Mouse (Mus musculus) limb, embryonic 14.5 days (tissue): ENCODE measurements at regions not wholly inside any gene's neighbourhood (a gene's known extent, or its start where the extent isn't known, plus 50 kb on each side); places are given as distances from the start of the nearest gene placed in this dataset.

Experiments
- ATAC-seq: fragments of 200-750 bp; cut with Nextera tagmentation; 2 replicates; pipeline ENCODE4 v1.8.0; 2017; ENCODE audit warnings: low read depth, moderate number of reproducible peaks, moderate TSS enrichment; ENCODE audit not compliant: low FRiP score
- DNase-seq: peaks from one replicate; pipeline ENCODE4 v3.0.0-alpha.2; 2015; ENCODE audit warnings: low spot score
- H3K27ac ChIP-seq: fragments of 300-500 bp; sonication (generic); replicated peaks from 2 replicates; pipeline ENCODE4 v1.5.1; 2014; ENCODE audit warnings: low read depth, mild to moderate bottlenecking, low read length, moderate library complexity, mixed read lengths
- H3K27me3 ChIP-seq: fragments of 300-500 bp; sonication (generic); 2 replicates; pipeline ENCODE4 v1.6.1; 2014; ENCODE audit warnings: low read length, mixed read lengths; ENCODE audit not compliant: control insufficient read depth, insufficient read depth
- H3K36me3 ChIP-seq: fragments of 300-500 bp; sonication (generic); 2 replicates; pipeline ENCODE4 v1.6.1; 2014; ENCODE audit warnings: mild to moderate bottlenecking, low read length, moderate library complexity, mixed read lengths; ENCODE audit not compliant: control insufficient read depth, insufficient read depth
- H3K4me1 ChIP-seq: fragments of 300-500 bp; sonication (generic); 2 replicates; pipeline ENCODE4 v1.6.1; 2014; ENCODE audit warnings: antibody characterized with exemption, low read length, mixed read lengths; ENCODE audit not compliant: control insufficient read depth, insufficient read depth
- H3K4me2 ChIP-seq: fragments of 300-500 bp; sonication (generic); replicated peaks from 2 replicates; pipeline ENCODE4 v1.6.1; 2014; ENCODE audit warnings: low read depth, mild to moderate bottlenecking, low read length, moderate library complexity; ENCODE audit not compliant: severe bottlenecking
- H3K4me3 ChIP-seq: fragments of 300-500 bp; sonication (generic); replicated peaks from 2 replicates; pipeline ENCODE4 v1.5.1; 2014; ENCODE audit warnings: low read length
- H3K9ac ChIP-seq: fragments of 300-500 bp; sonication (generic); 2 replicates; pipeline ENCODE4 v1.6.1; 2014; ENCODE audit warnings: mild to moderate bottlenecking, low read depth, low read length, moderate library complexity; ENCODE audit not compliant: severe bottlenecking
- H3K9me3 ChIP-seq: fragments of 300-500 bp; sonication (generic); 2 replicates; pipeline ENCODE4 v1.6.1; 2016; ENCODE audit warnings: low read length; ENCODE audit not compliant: control insufficient read depth
- POLR2A ChIP-seq: fragments of 200-500 bp; IDR thresholded peaks from 2 replicates; pipeline ENCODE4 v1.8.0; 2012; ENCODE audit warnings: inconsistent platforms, mild to moderate bottlenecking, moderate library complexity, borderline replicate concordance; ENCODE audit not compliant: insufficient read depth, insufficient read length; ENCODE audit errors: extremely low read depth
- WGBS: fragments of 180-500 bp; shearing (Covaris S2); extraction: QIAGEN DNeasy Blood & Tissue Kit; methylation state at CpG from one replicate; pipeline ENCODE4 v1.1.7; 2014; 5-methylcytosine and 5-hydroxymethylcytosine counted together

DNA sequence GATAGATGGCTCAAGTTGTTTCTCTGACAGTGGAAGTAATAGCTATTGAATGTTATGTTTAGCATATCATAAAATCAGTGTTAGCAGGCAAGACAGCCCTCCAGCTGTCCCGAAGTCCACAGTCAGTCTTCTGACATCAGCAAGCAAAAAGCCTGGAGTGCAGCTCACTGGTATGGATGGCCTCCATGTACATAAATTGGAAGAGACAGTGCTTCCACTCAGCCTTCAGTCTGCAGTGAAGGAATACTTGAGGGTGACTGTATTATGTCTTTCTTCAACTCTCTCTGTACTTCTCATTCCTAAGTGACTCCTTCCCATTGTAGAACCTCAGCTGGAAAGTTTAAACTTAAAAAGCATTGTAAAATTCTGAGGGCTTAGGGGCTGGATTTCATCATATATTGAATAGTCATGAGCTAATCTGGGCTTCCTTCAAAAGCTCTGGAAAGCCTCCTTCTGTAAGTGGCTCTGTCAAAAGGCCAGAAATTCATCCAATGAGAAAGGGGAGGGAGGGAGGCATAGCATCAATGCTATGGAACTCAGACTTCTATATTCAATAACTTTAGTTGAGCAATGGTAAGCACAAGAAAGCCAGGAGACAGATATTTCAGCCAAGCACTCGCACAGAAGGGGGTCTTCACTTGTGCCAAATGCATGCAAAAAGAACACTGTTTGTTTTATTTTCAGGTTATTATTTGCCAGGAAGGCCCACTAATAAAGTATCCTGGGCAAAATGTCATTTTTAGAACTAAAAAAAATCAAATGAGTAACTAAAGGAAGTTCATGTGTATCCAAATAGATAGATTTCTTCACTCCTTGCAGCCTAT is 90.5 kb upstream of the Plxna2 start:
- H3K27ac ChIP-seq = no peak overlapping the region
- H3K27me3 ChIP-seq = no peaks in the 10 kb centered on the region
- no peak overlapping the region for H3K4me2 ChIP-seq
- no peaks in the 10 kb centered on the region for H3K9me3 ChIP-seq
- no peak overlapping the region for H3K4me3 ChIP-seq
- no peak for ATAC-seq
- peak; percentile 33 for DNase-seq
- no peaks in the 10 kb centered on the region for H3K4me1 ChIP-seq
- 80% methylated on average over 2 of the region's 2 CpGs for WGBS
- H3K9ac ChIP-seq = no peak overlapping the region
- no peak for TF ChIP-seq POLR2A
- no peaks in the 10 kb centered on the region for H3K36me3 ChIP-seq

- Histone ChIP-seq H3K36me3 (no peaks in the 10 kb centered on the region), H3K4me2 (no peak overlapping the region), H3K9me3 (no peaks in the 10 kb centered on the region), H3K4me1 (no peaks in the 10 kb centered on the region), H3K4me3 (no peak overlapping the region), H3K27me3 (no peaks in the 10 kb centered on the region), H3K27ac (no peak overlapping the region), H3K9ac (no peak overlapping the region)
- ATAC-seq = no peak
- WGBS = 88% methylated on average over 2 of the region's 2 CpGs
- no peak for DNase-seq
- TF ChIP-seq POLR2A = no peak
Observed at GRCm38 (mm10) chr1:194524976-194525375, 93.0 kb upstream of the Plxna2 start.

DNA sequence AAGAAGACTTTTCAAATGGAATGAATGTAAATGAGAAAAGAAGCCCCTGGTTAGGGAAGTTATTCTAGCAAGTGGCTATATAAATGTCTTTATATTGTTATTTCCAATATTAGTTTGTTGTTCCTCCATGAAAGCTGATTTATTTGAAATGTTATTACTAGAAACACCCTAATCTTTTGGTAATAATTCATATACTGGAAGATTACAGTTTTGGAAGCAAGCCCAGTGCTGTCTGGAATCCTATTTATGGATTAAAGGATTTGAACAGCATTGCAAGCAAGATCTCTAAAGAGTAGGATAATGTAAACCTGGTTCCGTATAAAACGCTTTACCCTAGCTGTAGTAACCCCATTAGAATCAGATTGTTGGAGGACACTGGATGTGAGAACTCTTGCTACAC is 96.8 kb upstream of the Plxna2 start:
- no peak overlapping the region for H3K4me3 ChIP-seq
- no peak for TF ChIP-seq POLR2A
- 64% methylated on average over 2 of the region's 2 CpGs for WGBS
- H3K9me3 ChIP-seq = no peaks in the 10 kb centered on the region
- H3K27me3 ChIP-seq = no peaks in the 10 kb centered on the region
- no peaks in the 10 kb centered on the region for H3K36me3 ChIP-seq
- no peak overlapping the region for H3K9ac ChIP-seq
- H3K4me2 ChIP-seq = no peak overlapping the region
- no peaks in the 10 kb centered on the region for H3K4me1 ChIP-seq
- ATAC-seq (no peak), DNase-seq (peak; percentile 52)
- H3K27ac ChIP-seq = no peak overlapping the region

DNA sequence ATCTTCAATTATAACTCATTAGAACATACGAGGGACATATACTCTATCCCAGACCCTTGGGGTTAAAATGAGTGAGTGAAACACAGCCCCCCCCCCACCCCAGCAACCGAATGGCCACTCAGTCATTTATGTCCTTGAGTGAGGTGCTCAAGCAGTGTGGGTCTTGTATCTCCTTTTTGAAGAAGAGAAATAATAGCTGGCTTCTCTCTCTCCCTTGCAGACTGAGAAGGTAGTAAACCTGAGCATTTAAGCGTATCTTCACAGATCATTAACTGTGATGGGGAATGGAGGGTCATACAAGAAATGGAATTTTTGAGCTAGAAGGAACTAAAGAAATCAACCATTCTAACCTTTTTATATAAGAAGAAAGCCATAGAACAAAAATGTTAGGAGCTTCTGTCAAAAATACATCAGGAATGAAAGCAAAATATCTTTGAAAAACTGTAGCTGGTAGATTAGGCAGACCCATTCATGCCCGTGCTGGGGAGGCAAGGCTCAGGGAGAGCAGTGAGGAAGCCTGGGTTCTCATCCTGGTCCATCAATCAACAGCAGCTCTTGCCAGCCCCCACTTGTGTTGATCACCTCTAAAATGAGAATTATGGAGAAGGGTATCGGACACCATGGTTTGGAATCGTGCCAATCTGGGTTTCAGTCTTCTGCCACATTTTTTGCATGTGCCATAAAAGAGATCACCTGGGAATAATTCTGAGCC is 98.4 kb upstream of the Plxna2 start:
- Histone ChIP-seq H3K4me1 (no peaks in the 10 kb centered on the region), H3K4me2 (no peak overlapping the region), H3K4me3 (no peak overlapping the region), H3K9me3 (no peaks in the 10 kb centered on the region), H3K9ac (no peak overlapping the region), H3K27me3 (no peaks in the 10 kb centered on the region), H3K27ac (no peak overlapping the region), H3K36me3 (no peaks in the 10 kb centered on the region)
- no peak for ATAC-seq
- no peak for DNase-seq
- TF ChIP-seq POLR2A = no peak
- WGBS = 65% methylated on average over 6 of the region's 6 CpGs

DNA sequence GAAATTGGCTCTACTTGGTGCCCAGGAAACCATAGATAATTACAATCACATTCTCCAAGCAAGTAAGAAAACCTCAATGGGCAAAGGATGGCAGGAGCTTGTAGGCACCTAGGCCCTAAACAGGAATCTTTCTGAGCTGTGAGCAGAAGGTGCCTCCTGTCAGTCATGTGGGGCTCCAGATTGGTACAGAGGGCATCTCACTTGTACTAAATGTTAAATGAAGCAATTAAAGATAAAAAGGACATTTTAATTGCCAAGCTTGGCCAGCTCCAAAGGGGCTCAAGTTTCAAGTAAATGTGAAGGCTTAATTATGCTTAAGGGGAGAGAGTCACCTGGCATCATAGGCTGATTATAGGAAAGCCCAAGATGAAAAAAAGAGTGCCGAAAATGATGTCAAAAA is 101.9 kb upstream of the Plxna2 start:
- no peak for TF ChIP-seq POLR2A
- 57% methylated on average over 1 of the region's 1 CpGs for WGBS
- no peak for ATAC-seq

More for the DNA sequence above, 101.9 kb upstream of the Plxna2 start:
- no peaks in the 10 kb centered on the region for H3K36me3 ChIP-seq
- no peak overlapping the region for H3K9ac ChIP-seq
- DNase-seq = no peak
- no peak overlapping the region for H3K4me2 ChIP-seq
- no peaks in the 10 kb centered on the region for H3K4me1 ChIP-seq
- no peaks in the 10 kb centered on the region for H3K27me3 ChIP-seq
- no peak overlapping the region for H3K4me3 ChIP-seq
- no peak overlapping the region for H3K27ac ChIP-seq
- no peaks in the 10 kb centered on the region for H3K9me3 ChIP-seq
